Mouse (Mus musculus) retina, postnatal 7 days (tissue): ENCODE measurements around the gene Fkbp14.

ENCODE experiments used
- DNase-seq: peaks from one replicate; pipeline ENCODE4 v3.0.0-alpha.2; 2012; ENCODE audit warnings: low read depth, low spot score

The Fkbp14 gene

DNA sequence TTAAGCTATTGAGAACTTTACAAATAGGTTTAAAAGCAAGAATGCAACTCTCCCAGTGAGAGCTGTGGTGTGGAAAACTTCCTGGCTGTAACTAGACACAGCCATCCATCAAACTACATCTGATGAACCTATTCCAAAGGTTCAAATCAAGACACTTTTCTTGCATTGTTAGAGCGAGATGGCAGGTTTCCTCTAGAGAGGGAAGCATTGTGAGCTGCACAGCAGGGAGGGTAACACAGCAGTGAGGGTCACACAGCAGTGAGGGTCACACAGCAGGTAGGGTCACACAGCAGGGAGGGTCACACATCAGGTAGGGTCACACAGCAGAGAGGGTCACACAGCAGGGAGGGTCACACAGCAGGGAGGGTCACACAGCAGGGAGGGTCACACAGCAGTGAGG, 8.9 kb downstream of the Fkbp14 start:
- DNase-seq, result no peak

DNA sequence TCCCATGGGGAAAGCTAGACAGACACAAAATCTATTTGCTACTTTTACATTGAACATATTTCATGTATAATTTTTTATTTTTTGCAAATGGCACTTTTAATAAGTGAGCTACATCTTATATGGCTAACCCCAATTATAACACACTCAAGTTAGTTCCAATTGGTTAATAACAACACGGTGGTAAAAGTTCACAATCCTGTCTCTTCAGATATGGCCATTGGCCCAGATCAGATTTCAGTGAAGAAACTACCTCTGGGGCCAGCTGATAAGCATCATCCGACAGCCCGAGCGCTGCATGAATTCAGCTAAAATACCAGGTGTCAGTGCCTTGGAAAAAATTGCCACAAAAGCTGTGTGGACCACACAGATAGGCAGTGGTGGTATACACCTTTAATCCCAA, 9.4 kb downstream of the Fkbp14 start:
- no peak for DNase-seq

- no peak for DNase-seq
Measured at GRCm38 (mm10) chr6:54586911-54587310, 10.2 kb downstream of the Fkbp14 start.

DNA sequence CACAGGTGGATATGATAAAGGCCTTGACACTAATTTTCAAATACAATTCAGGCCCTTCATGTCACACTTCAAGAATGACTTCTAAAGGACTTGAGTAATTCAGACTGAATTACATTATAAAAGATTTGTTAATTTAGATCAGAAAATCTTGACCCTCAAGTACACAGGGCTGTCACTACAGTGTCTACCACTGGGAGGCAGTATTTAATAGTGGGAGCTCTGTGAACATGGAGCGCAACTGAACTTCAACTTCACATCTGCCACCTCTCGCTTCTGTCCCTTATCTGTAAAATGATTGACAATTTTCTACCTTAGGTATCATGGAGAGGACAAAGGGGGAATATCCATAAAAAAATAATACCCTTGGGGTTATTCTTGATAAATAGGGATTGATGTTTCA, 10.9 kb downstream of the Fkbp14 start:
- no peak for DNase-seq

GRCm38 (mm10) chr6:54573218-54573955, 23.7 kb downstream of the Fkbp14 start:
- DNase-seq, result no peak

DNA sequence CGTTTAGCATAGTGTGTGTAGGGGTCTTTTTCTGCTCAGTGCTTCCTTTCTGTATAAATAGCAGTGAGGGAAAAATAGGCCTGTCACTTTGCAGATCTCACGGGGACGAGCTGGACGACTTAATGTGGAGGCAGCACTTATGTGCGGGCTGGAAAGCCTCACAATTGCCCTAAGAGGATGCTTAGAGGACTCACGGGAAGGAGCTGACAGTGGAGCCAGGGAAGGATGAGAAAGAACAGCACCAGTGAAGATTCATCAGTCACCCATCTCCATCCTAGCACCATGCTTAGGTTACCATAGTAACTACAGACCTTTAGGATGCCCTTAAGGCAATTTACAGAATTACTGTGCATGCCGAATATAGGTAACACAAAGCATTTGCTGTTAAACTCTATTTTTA, 27.3 kb downstream of the Fkbp14 start:
- no peak for DNase-seq

DNA sequence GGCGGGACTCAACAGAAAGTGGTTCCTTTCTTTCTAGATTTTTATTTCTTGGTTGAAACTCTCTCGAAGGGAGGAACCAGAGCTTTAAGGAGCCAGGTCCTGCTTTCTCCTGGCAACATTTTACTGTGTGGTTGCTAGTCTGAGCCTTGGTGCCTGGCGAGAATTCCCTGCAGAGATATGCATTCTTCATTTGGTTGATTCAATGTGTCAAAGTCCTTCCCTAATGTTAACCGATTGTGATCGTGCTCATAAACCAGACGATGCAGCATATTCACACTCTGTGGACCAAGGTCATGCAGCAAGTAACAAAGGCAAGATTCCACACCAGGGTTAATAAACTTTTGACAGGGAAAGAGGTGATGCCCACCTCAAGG, 30.6 kb downstream of the Fkbp14 start:
- DNase-seq, result no peak

GRCm38 (mm10) chr6:54565665-54566545, 31.2 kb downstream of the Fkbp14 start, which contains the start of gene Scrn1:
Gene Scrn1 (minus strand): TSS chr6:54566489.
- no peak for DNase-seq

GRCm38 (mm10) chr6:54565012-54565411, 32.1 kb downstream of the Fkbp14 start:
- no peak for DNase-seq

- DNase-seq, result no peak
Measured at GRCm38 (mm10) chr6:54564506-54564991, 32.6 kb downstream of the Fkbp14 start.

DNA sequence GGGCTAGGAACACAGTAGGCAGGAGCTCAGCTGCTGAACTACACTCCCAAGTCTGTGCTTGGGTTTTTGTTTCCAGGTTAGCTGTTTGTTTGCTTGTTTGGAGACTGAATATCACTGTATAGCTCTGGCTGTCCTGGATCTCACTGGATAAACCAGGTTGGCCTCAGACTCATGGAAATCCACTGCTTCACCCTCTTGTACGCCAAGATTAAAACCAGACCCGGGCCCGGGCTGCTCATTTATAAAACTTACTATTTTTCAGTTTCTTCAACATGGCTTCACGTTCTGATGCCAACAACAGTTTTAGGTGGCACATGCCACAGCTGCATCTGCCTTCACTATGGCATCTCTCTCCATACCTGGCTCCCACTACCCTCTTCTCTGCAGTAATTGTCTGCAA, 33.5 kb downstream of the Fkbp14 start:
- DNase-seq, result no peak

DNA sequence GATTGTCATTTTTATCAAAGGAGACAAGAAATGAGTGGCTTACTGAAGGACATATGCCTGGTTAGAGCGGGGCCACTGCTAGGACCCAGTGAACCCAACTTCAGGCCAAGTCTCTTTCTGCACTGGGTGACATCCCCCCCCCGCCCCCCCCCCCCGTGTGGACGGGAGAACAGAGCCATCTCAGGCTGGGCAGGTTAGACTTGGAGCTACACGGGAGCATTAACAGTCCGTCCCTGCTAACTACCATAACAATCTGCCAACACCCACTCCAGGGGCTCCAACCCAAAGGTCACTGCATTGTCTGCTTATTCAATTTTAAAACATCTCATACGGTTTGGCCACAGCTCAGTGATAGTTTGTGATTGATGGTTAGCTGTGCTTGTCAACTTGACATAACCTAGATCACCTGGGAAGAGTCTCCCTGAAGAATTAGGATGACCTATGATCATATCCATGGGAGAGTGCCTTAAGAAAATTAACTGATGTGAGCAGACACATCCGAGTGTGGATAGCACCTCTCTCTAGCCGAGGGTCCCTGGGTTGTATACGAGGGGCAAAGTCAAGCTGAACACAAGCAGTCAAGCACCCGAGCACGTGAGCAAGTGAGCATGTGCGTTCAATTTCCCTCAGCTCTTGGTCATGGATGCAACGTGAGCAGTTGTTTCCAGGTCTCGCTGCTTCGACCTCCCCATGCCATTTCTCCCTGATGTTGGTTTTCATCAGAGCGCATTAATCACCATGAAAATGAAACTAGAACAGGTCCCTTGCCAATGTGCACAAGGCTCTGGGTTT, 34.9 kb downstream of the Fkbp14 start:
- DNase-seq, result no peak

DNA sequence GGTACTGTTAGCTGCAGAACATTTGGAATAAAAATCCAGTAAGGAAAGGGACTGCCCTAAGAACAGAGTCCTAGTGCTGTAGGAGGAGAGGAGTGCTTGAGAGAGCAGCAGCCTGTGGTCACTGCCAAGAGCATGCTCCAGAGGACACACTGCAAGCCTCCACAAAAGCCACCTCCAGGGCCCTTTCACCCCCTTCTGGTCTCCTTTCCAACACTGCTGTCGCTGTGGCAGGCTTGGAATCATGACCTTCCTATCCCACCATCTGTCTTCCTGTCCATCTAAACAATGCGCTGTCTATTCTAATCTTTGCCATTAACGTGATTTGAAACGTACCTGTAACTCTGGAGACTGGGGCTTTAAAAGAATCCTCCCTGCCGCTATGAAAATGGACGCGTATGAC, 38.6 kb downstream of the Fkbp14 start:
- DNase-seq, result no peak

DNA sequence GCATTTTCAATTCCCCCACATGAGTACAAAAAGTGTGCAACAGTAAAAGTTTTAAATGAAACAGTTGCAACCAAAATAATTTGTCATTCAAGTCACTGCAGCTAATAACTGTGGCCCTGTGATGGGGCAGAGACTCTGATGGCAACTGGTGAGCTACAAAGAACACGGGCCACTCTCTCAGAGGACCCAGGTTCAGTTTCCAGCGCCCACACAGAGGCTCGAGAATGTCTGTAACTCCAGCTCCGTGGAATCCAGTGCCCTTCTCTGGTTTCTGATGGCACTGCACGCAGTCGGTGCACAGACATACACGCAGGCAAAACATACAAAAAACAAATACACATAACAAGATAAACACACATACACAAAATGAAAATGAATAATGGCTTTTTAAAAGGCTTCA, 39.4 kb downstream of the Fkbp14 start:
- no peak for DNase-seq

DNA sequence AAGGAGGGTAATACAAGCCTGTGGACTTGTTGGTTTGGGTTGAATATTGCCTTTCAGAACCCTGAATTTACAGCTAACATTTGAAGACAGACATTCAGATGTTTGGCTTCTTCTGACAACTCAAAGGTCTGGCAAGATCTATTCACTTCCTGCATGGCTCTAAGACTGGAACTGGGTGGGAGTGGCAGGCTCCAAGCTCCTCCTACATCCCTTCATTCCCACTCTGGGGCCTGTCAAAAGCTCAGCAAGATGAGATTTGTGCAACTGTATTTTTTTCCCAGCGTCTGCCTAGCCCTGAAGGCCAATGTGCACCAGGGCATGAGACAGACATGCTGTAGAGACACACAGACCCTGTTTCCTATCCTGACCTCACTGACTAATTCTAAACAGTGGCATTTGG, 41.3 kb downstream of the Fkbp14 start:
- no peak for DNase-seq

- DNase-seq, result no peak
Measured at GRCm38 (mm10) chr6:54554341-54555110, 42.6 kb downstream of the Fkbp14 start.

DNA sequence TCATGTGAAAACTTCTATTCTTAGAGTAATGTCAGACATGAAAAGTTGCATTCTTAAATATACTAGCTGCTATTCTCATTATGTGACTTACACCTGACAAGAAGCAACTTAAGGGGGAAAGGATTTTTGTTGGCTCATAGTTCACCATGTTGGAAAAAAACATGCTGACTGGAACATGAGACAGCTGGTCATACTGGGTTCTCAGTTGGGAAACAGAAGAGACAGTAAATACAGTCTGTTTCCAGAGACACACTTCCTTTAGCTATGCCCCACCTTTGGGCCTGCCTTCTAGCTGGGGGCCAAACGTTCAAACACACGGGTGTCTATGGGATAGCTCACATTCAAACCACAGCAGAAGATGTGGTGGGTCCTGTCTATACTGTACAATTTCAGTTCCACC, 43.5 kb downstream of the Fkbp14 start:
- DNase-seq, result no peak

- DNase-seq, result no peak
Measured at GRCm38 (mm10) chr6:54552721-54553413, 44.2 kb downstream of the Fkbp14 start.

GRCm38 (mm10) chr6:54550801-54551323, 46.2 kb downstream of the Fkbp14 start:
- no peak for DNase-seq

DNA sequence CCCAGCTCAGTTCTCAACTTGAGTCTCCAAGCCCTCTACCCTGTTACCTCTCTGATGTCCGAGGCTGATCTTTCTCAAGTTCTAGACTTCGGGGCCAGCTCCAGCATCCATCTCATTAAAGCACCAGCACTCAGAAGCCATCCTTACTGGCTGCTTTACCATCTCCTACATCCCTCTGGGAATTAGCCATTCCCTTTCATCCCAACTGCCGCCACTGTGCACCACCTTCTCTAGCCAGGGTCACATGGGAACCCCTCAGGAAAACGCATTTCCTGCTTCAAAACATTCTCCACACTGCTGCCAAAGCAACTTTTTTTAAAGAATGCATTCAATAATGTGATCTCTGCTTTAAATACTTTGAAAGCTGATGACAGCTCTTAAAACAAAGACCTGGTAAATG, 47.8 kb downstream of the Fkbp14 start:
- DNase-seq, result no peak
